Mouse (Mus musculus) forebrain, embryonic 14.5 days (tissue): Measurements from ENCODE around the gene 1810049J17Rik. TPM values are rescaled to one million over a fixed set of nuclear protein-coding genes. Genes with fewer than 3 reads are reported as not detected.
A peak's percentile ranks its signal among the peaks of the same experiment; 100 is the strongest.

ENCODE experiments used
- ATAC-seq: fragments of 200-750 bp; cut with Nextera tagmentation; 2 replicates; pipeline ENCODE4 v1.8.0; 2017; ENCODE audit warnings: mild to moderate bottlenecking, moderate library complexity
- DNase-seq: peaks from one replicate; pipeline ENCODE4 v3.0.0-alpha.2; 2015; ENCODE audit warnings: low spot score
- H3K27ac ChIP-seq: fragments of 300-500 bp; sonication (generic); 2 replicates; pipeline ENCODE4 v1.5.1; 2014; ENCODE audit warnings: low read depth, mild to moderate bottlenecking, control low read depth, low read length, moderate library complexity
- H3K27me3 ChIP-seq: fragments of 300-500 bp; sonication (generic); replicated peaks from 2 replicates; pipeline ENCODE4 v1.6.1; 2014; ENCODE audit warnings: low read length, control low read depth, mixed read lengths; ENCODE audit not compliant: control insufficient read depth, insufficient read depth
- H3K36me3 ChIP-seq: fragments of 300-500 bp; sonication (generic); 2 replicates; pipeline ENCODE4 v1.6.1; 2014; ENCODE audit warnings: low read length, control low read depth; ENCODE audit not compliant: control insufficient read depth, insufficient read depth
- H3K4me1 ChIP-seq: fragments of 300-500 bp; sonication (generic); 2 replicates; pipeline ENCODE4 v1.6.1; 2014; ENCODE audit warnings: antibody characterized with exemption, low read length, control low read depth; ENCODE audit not compliant: control insufficient read depth, insufficient read depth
- H3K4me2 ChIP-seq: fragments of 300-500 bp; sonication (generic); 2 replicates; pipeline ENCODE4 v1.6.1; 2014; ENCODE audit warnings: mild to moderate bottlenecking, control low read depth, low read length
- H3K4me3 ChIP-seq: fragments of 300-500 bp; sonication (generic); 2 replicates; pipeline ENCODE4 v1.5.1; 2014; ENCODE audit warnings: low read depth, low read length, control low read depth
- H3K9ac ChIP-seq: fragments of 300-500 bp; sonication (generic); 2 replicates; pipeline ENCODE4 v1.6.1; 2014; ENCODE audit warnings: mild to moderate bottlenecking, low read length, control low read depth, moderate library complexity
- H3K9me3 ChIP-seq: fragments of 300-500 bp; sonication (generic); replicated peaks from 2 replicates; pipeline ENCODE4 v1.6.1; 2016; ENCODE audit warnings: low read length, control low read depth, mixed read lengths; ENCODE audit not compliant: control insufficient read depth
- WGBS: fragments of 180-500 bp; shearing (Covaris S2); extraction: QIAGEN DNeasy Blood & Tissue Kit; methylation state at CpG from one replicate; pipeline ENCODE4 v1.1.7; 2014; 5-methylcytosine and 5-hydroxymethylcytosine counted together
- polyA plus RNA-seq: library from polyadenylated mRNA; unstranded; fragments of >200 nt; fragmentation: Nextera tagmentation; extraction: Ambion mirVana; gene quantifications from 2 replicates; pipeline ENCODE4 v1.2.1, GENCODE M21; 2014

The 1810049J17Rik gene
- polyA plus RNA-seq, 1 experiment from 2014 or later, result 1.2 TPM

GRCm38 (mm10) chr15:12284794-12285534, 36.7 kb downstream of the 1810049J17Rik start:
- no peak for ATAC-seq
- no peak for DNase-seq
- 86% methylated on average over 6 of the region's 6 CpGs for WGBS

DNA sequence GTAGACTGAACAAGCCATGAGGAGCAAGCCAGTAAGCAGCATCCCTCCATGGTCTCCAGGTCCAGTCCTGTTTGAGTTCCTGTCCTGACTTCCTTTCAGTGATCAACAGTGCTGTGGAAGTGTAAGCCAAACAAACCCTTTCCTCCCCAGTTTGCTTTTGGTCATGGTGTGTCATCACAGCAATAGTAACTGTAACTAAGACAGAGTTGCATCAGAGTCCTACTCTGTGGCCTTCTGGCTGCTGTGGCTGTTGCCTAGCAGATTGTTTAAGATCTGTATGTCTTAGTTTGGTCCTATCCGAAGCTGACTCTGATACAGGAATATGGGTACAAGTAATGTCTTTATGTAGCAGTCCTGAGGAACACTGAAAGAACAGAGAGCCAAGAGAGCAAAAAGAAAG, 41.9 kb downstream of the 1810049J17Rik start:
- ATAC-seq, result no peak
- no peaks in the 10 kb centered on the region for H3K4me1 ChIP-seq
- H3K4me2 ChIP-seq, result no peak overlapping the region
- WGBS, result 94% methylated on average over 1 of the region's 1 CpGs
- no peaks in the 10 kb centered on the region for H3K27me3 ChIP-seq
- H3K36me3 ChIP-seq, result no peaks in the 10 kb centered on the region
- no peaks in the 10 kb centered on the region for H3K9me3 ChIP-seq
- no peak overlapping the region for H3K4me3 ChIP-seq
- no peak overlapping the region for H3K27ac ChIP-seq
- H3K9ac ChIP-seq, result no peak overlapping the region
- no peak for DNase-seq

More at GRCm38 (mm10) chr15:12284794-12285534, 36.7 kb downstream of the 1810049J17Rik start:
- H3K27ac ChIP-seq, result no peak overlapping the region
- H3K27me3 ChIP-seq, result no peaks in the 10 kb centered on the region
- H3K9me3 ChIP-seq, result no peaks in the 10 kb centered on the region
- H3K4me2 ChIP-seq, result no peak overlapping the region
- no peak overlapping the region for H3K9ac ChIP-seq
- no peaks in the 10 kb centered on the region for H3K36me3 ChIP-seq
- no peaks in the 10 kb centered on the region for H3K4me1 ChIP-seq
- no peak overlapping the region for H3K4me3 ChIP-seq

DNA sequence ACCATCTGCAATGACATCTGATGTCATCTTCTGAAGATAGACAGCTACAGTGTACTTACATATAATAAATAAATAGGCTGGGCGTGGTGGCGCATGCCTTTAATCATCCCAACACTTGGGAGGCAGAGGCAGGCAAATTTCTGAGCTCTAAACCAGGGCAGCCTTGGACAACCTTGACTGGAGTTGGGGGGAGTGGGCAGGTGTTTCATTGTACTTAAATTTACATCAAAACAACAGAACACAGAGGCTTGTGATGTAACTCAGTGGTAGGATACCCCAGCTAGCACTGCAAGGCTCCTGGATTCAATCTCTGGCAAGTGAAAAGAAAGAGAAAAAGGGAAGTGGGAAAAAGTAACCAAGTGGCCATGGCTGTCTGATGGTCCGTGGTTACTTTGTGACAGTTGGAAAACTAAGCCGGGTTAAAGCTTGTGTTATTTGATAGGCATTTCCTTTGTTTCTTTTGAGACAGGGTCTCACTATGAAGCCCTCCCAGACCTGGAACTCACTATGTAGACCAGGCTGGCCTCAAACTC, 46.5 kb downstream of the 1810049J17Rik start:
- DNase-seq (no peak), ATAC-seq (no peak)
- Histone ChIP-seq H3K27me3 (no peaks in the 10 kb centered on the region), H3K4me2 (no peak overlapping the region), H3K4me3 (no peak overlapping the region), H3K9ac (no peak overlapping the region), H3K9me3 (no peaks in the 10 kb centered on the region), H3K4me1 (no peaks in the 10 kb centered on the region), H3K36me3 (peaks cover 9% of the 10 kb centered on the region), H3K27ac (no peak overlapping the region)
- 79% methylated on average over 4 of the region's 4 CpGs for WGBS

DNA sequence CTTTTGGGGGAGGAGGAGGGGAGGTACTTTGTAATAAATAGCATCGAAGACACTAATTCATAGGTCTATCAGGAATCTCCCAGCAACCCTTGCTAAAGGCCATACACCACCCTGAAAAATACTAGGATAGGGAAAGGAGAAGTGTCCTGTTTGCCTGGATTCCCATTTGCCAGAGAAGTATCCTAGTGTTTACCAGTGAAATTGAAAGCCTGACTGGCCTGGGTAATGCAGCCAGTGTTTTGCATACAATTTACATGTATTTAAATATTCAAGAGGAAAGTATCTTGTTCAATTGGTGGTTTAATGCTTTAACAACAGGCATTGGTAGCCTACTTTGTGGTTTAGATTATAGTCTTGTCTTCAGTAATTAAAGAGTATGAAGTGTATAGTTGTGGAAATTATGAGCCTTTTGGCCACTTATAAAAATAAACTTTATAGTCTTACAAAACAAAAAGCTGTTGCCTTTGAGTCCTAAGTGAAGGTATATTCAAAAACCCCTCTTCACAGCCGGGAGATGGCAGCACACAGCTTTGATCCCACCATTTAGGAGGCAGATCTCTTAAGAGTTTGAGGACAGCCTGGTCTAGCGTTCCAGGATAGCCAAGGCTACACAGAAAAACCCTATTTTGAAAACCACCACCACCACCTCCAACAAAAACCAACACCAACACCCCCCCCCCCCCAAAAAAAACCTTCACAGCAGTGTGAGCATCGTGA, 47.5 kb downstream of the 1810049J17Rik start:
- Histone ChIP-seq H3K4me1 (no peaks in the 10 kb centered on the region), H3K36me3 (peaks cover 19% of the 10 kb centered on the region), H3K27ac (no peak overlapping the region), H3K27me3 (no peaks in the 10 kb centered on the region), H3K9ac (no peak overlapping the region), H3K4me3 (no peak overlapping the region), H3K9me3 (no peaks in the 10 kb centered on the region), H3K4me2 (no peak overlapping the region)
- WGBS, result 67% methylated on average over 4 of the region's 4 CpGs
- peak; percentile 21 for DNase-seq
- ATAC-seq, result peak; percentile 51

DNA sequence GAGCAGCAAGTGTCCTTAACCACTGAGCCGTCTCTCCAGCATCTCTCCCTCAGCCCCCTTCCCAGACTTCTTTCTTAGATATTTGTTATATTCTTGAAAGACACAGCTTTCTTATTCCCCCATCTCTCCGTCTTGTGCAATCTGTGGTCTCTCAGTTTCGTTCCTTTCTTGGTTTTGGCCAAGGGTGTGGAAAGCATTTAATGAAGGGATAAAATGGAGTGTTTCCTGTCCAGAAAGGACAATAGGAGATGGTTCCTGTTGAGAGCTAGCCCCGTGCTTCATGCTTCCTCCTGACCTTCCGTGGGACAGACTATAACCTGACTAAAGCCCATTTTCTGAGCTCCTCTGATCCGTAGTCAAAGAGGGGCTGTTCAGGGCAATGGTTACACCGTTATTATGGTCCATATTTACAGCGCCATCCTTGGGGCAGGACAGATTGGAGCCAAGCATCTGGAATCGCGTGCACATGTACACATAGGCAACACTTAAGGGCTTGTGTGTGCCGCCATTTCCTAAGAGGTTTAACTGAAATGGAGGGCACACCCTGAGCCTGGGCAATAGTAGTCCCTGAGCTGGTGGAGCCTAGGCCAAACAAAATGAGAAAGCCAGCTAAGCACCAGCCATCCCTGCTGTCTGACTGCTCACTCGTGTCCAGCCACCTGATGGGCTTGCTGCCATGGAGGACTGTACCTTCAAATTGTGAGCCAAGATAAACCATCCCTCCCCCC, 48.2 kb downstream of the 1810049J17Rik start:
- no peak overlapping the region for H3K27ac ChIP-seq
- H3K4me2 ChIP-seq, result no peak overlapping the region
- DNase-seq (no peak), ATAC-seq (peak; percentile 28)
- peaks cover 22% of the 10 kb centered on the region for H3K36me3 ChIP-seq
- no peaks in the 10 kb centered on the region for H3K9me3 ChIP-seq
- no peaks in the 10 kb centered on the region for H3K4me1 ChIP-seq
- no peaks in the 10 kb centered on the region for H3K27me3 ChIP-seq
- no peak overlapping the region for H3K9ac ChIP-seq
- H3K4me3 ChIP-seq, result no peak overlapping the region
- 85% methylated on average over 12 of the region's 12 CpGs for WGBS

Other genes starting within 250 kb of the 1810049J17Rik start
- 169 and 182 TPM in 2 replicates for gene Zfr, start 204.1 kb downstream of the 1810049J17Rik start, polyA plus RNA-seq
- gene Mtmr12, start 116.9 kb downstream of the 1810049J17Rik start, polyA plus RNA-seq, result 8.1 and 8.2 TPM in 2 replicates
- gene Golph3, start 449 bp downstream of the 1810049J17Rik start, polyA plus RNA-seq, result 83.0 and 88.5 TPM in 2 replicates